Mouse (Mus musculus) v-Abl transformed pro-B cells (cell line): Measurements from ENCODE around the gene Gm13271.
"Not testable (repeated sequence)": the region's sequence is repeated elsewhere in the genome, so short reads cannot be mapped to it uniquely, and the experiment has no call there.

Experiments used
- in situ Hi-C, 2 experiments: fragments of 400-800 bp; cut with MboI; formaldehyde crosslinking; loops; one replicate each; pipeline ENCODE4 v1.15.1; 2025; ENCODE audit not compliant: unreplicated experiment in 2 of 2

Gene Gm13271

DNA sequence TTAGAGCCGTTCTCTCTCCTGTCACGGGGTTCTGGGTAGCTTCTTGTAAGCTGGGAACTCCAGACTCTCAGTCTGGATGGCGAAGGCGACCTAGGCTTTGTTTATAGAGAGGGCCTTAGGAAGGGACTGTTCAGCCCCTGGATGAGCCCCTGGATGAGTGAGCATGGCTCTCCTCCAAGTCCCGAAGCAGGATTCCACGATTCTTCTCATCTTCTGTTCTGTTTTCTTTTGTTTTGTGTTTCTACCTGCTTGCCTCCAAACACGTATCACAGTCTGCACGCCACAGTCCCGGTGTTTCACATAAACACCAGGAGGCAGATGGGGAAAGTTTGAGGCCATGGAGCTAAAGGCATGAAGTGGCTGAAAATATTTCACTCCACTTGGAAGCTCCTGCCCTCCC, 4.1 kb downstream of the Gm13271 start:
- in situ Hi-C loops: not testable (repeated sequence)

DNA sequence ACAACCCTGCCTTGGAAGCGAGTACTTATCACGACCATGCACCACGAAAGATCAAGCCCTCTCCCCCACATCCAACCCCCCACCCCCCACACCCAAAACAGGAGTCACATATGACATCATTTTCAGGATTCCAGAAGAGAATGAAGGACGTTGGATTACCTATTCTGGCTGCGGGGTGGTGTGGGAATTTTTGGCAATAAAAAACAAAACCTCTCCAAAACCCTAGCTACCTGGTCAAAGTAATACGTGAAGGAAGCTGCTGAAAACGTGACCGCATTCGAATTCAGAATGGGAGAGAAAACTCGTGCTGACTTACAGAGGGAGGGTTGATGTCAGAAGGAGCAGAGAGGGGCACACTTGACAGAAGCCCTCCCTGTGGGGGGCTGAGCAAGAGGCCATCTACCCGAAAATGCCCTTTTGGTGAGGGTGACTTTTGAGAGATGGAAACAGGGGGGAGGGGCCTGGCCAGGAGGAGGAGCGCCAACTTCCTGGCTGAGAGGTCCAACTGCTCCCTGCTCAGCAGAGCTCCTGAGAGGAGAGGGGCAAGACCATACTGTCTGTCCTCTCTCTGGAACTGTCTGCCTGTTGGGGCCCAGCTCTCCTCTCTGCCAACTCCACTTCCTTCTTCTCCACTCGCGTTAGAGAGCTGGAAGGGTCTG, 5.1 kb downstream of the Gm13271 start, which contains the start of gene Gm13283:
Gene Gm13283, plus strand, starts transcription at position 510 of the 659 bp plus-strand sequence.
- in situ Hi-C loops: not testable (repeated sequence)

DNA sequence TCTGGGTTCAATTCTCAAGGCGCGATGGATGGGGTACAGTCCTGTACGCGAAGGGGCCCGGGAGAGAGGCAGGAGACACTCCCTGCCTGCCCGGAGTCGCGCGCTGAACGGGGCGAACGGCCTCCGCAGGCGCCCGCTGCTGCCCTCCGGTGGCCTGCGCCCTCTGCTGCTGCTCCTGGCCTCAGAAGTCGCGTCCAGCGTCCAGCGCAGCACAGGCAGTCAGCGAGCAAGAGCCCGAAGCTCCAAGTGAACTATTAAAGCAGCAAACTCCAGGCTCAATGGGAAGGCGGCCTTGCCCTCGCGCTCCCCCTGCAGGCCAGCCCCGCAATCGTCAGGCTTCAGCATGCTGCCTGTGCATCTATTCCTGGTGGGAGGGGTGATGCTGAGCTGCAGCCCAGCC, 5.8 kb downstream of the Gm13271 start:
- in situ Hi-C loops: not testable (repeated sequence)

DNA sequence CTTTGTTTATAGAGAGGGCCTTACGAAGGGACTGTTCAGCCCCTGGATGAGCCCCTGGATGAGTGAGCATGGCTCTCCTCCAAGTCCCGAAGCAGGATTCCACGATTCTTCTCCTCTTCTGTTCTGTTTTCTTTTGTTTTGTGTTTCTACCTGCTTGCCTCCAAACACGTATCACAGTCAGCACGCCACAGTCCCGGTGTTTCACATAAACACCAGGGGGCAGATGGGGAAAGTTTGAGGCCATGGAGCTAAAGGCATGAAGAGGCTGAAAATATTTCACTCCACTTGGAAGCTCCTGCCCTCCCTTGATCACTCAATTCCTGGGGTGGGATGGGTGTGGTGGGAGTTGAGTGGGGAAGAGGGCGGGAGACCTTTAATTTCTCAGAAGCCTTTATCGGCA, 7.1 kb downstream of the Gm13271 start:
- in situ Hi-C loops: not testable (repeated sequence)

DNA sequence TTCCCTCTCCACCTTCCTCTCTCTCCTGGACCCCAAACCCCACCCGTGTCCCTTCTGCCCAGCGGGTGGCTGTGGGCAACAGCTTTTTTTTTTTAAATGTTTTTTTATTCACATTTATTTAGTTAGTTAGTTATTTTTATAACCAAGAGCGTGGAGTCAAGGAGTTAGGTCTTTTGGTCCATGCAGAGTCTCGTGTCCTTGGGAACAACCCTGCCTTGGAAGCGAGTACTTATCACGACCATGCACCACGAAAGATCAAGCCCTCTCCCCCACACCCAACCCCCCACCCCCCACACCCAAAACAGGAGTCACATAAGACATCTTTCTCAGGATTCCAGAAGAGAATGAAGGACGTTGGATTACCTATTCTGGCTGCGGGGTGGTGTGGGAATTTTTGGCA, 7.7 kb downstream of the Gm13271 start:
- in situ Hi-C loops: not testable (repeated sequence)

DNA sequence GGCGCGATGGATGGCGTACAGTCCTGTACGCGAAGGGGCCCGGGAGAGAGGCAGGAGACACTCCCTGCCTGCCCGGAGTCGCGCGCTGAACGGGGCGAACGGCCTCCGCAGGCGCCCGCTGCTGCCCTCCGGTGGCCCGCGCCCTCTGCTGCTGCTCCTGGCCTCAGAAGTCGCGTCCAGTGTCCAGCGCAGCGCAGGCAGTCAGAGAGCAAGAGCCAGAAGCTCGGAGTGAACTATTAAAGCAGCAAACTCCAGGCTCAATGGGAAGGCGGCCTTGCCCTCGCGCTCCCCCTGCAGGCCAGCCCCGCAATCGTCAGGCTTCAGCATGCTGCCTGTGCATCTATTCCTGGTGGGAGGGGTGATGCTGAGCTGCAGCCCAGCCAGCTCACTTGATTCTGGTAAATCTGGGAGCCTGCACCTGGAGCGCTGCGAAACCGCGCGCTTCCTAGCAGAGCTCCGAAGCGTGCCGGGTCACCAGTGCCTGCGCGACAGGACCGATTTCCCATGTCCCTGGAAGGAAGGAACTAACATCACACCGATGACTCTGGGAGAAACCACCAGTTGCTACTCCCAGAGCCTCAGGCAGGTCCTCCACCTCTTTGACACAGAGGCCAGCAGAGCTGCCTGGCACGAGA, 8.8 kb downstream of the Gm13271 start:
- in situ Hi-C loops: not testable (repeated sequence)

DNA sequence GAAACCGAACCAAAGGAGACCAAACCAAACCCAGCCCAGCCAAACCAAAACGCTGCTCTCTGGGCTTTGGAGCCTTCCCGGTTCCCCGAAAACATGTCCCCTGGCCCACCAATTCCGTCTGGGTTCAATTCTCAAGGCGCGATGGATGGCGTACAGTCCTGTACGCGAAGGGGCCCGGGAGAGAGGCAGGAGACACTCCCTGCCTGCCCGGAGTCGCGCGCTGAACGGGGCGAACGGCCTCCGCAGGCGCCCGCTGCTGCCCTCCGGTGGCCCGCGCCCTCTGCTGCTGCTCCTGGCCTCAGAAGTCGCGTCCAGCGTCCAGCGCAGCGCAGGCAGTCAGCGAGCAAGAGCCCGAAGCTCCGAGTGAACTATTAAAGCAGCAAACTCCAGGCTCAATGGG, 18.9 kb downstream of the Gm13271 start, which contains the start of gene Gm13290:
Gene Gm13290, plus strand, starts transcription at position 301 of the 400 bp plus-strand sequence.
- in situ Hi-C loops: not testable (repeated sequence)

DNA sequence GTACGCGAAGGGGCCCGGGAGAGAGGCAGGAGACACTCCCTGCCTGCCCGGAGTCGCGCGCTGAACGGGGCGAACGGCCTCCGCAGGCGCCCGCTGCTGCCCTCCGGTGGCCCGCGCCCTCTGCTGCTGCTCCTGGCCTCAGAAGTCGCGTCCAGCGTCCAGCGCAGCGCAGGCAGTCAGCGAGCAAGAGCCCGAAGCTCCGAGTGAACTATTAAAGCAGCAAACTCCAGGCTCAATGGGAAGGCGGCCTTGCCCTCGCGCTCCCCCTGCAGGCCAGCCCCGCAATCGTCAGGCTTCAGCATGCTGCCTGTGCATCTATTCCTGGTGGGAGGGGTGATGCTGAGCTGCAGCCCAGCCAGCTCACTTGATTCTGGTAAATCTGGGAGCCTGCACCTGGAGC, 22.0 kb downstream of the Gm13271 start, which contains the start of gene Gm13289:
Gene Gm13289, plus strand, starts transcription at position 301 of the 400 bp plus-strand sequence.
- in situ Hi-C loops: not testable (repeated sequence)

DNA sequence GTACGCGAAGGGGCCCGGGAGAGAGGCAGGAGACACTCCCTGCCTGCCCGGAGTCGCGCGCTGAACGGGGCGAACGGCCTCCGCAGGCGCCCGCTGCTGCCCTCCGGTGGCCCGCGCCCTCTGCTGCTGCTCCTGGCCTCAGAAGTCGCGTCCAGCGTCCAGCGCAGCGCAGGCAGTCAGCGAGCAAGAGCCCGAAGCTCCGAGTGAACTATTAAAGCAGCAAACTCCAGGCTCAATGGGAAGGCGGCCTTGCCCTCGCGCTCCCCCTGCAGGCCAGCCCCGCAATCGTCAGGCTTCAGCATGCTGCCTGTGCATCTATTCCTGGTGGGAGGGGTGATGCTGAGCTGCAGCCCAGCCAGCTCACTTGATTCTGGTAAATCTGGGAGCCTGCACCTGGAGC, 24.9 kb downstream of the Gm13271 start, which contains the start of gene Gm13272:
Gene Gm13272, plus strand, starts transcription at position 301 of the 400 bp plus-strand sequence.
- in situ Hi-C loops: not testable (repeated sequence)

DNA sequence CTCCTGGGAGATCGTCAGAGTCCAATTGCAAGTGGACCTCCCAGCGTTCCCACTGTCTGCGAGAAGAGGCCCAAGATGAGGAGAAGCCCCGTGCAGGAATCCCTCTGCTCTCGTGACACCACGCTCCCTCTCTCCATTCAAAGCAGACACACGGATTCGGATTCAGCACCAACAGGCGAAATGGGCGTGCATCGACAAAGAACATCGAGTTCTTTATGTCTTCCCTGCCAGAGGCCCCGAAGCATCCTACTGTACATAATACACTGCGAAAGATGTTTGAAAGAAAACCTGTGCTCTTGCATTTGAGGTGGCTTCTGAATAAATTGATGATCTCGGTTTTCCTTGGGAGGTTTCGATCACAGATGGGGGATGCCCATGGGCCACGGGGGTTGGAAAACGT, 25.7 kb downstream of the Gm13271 start:
- in situ Hi-C loops: not testable (repeated sequence)

DNA sequence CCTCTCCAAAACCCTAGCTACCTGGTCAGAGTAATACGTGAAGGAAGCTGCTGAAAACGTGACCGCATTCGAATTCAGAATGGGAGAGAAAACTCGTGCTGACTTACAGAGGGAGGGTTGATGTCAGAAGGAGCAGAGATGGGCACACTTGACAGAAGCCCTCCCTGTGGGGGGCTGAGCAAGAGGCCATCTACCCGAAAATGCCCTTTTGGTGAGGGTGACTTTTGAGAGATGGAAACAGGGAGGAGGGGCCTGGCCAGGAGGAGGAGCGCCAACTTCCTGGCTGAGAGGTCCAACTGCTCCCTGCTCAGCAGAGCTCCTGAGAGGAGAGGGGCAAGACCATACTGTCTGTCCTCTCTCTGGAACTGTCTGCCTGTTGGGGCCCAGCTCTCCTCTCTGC, 27.2 kb downstream of the Gm13271 start, which contains the start of gene Ifnz:
Gene Ifnz, plus strand, starts transcription at position 301 of the 400 bp plus-strand sequence.
- in situ Hi-C loops: not testable (repeated sequence)

DNA sequence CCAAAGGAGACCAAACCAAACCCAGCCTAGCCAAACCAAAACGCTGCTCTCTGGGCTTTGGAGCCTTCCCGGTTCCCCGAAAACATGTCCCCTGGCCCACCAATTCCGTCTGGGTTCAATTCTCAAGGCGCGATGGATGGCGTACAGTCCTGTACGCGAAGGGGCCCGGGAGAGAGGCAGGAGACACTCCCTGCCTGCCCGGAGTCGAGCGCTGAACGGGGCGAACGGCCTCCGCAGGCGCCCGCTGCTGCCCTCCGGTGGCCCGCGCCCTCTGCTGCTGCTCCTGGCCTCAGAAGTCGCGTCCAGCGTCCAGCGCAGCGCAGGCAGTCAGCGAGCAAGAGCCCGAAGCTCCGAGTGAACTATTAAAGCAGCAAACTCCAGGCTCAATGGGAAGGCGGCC, 27.7 kb downstream of the Gm13271 start:
- in situ Hi-C loops: not testable (repeated sequence)

DNA sequence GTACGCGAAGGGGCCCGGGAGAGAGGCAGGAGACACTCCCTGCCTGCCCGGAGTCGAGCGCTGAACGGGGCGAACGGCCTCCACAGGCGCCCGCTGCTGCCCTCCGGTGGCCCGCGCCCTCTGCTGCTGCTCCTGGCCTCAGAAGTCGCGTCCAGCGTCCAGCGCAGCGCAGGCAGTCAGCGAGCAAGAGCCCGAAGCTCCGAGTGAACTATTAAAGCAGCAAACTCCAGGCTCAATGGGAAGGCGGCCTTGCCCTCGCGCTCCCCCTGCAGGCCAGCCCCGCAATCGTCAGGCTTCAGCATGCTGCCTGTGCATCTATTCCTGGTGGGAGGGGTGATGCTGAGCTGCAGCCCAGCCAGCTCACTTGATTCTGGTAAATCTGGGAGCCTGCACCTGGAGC, 30.7 kb downstream of the Gm13271 start, which contains the start of gene Gm13276:
Gene Gm13276, plus strand, starts transcription at position 301 of the 400 bp plus-strand sequence.
- in situ Hi-C loops: not testable (repeated sequence)

DNA sequence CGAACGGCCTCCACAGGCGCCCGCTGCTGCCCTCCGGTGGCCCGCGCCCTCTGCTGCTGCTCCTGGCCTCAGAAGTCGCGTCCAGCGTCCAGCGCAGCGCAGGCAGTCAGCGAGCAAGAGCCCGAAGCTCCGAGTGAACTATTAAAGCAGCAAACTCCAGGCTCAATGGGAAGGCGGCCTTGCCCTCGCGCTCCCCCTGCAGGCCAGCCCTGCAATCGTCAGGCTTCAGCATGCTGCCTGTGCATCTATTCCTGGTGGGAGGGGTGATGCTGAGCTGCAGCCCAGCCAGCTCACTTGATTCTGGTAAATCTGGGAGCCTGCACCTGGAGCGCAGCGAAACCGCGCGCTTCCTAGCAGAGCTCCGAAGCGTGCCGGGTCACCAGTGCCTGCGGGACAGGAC, 33.7 kb downstream of the Gm13271 start, which contains the start of gene Gm13277:
Gene Gm13277, plus strand, starts transcription at position 231 of the 400 bp plus-strand sequence.
- in situ Hi-C loops: not testable (repeated sequence)

DNA sequence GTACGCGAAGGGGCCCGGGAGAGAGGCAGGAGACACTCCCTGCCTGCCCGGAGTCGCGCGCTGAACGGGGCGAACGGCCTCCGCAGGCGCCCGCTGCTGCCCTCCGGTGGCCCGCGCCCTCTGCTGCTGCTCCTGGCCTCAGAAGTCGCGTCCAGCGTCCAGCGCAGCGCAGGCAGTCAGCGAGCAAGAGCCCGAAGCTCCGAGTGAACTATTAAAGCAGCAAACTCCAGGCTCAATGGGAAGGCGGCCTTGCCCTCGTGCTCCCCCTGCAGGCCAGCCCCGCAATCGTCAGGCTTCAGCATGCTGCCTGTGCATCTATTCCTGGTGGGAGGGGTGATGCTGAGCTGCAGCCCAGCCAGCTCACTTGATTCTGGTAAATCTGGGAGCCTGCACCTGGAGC, 36.6 kb downstream of the Gm13271 start, which contains the start of gene Gm13278:
Gene Gm13278, plus strand, starts transcription at position 301 of the 400 bp plus-strand sequence.
- in situ Hi-C loops: not testable (repeated sequence)

DNA sequence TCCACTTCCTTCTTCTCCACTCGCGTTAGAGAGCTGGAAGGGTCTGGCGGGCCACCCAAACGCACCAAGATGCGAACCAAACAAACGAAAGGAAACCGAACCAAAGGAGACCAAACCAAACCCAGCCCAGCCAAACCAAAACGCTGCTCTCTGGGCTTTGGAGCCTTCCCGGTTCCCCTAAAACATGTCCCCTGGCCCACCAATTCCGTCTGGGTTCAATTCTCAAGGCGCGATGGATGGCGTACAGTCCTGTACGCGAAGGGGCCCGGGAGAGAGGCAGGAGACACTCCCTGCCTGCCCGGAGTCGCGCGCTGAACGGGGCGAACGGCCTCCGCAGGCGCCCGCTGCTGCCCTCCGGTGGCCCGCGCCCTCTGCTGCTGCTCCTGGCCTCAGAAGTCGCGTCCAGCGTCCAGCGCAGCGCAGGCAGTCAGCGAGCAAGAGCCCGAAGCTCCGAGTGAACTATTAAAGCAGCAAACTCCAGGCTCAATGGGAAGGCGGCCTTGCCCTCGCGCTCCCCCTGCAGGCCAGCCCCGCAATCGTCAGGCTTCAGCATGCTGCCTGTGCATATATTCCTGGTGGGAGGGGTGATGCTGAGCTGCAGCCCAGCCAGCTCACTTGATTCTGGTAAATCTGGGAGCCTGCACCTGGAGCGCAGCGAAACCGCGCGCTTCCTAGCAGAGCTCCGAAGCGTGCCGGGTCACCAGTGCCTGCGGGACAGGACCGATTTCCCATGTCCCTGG, 39.4 kb downstream of the Gm13271 start, which contains the start of gene Gm13275:
Gene Gm13275, plus strand, starts transcription at position 552 of the 740 bp plus-strand sequence.
- in situ Hi-C loops: not testable (repeated sequence)

DNA sequence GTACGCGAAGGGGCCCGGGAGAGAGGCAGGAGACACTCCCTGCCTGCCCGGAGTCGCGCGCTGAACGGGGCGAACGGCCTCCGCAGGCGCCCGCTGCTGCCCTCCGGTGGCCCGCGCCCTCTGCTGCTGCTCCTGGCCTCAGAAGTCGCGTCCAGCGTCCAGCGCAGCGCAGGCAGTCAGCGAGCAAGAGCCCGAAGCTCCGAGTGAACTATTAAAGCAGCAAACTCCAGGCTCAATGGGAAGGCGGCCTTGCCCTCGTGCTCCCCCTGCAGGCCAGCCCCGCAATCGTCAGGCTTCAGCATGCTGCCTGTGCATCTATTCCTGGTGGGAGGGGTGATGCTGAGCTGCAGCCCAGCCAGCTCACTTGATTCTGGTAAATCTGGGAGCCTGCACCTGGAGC, 42.4 kb downstream of the Gm13271 start, which contains the start of gene Gm13279:
Gene Gm13279, plus strand, starts transcription at position 301 of the 400 bp plus-strand sequence.
- in situ Hi-C loops: not testable (repeated sequence)

DNA sequence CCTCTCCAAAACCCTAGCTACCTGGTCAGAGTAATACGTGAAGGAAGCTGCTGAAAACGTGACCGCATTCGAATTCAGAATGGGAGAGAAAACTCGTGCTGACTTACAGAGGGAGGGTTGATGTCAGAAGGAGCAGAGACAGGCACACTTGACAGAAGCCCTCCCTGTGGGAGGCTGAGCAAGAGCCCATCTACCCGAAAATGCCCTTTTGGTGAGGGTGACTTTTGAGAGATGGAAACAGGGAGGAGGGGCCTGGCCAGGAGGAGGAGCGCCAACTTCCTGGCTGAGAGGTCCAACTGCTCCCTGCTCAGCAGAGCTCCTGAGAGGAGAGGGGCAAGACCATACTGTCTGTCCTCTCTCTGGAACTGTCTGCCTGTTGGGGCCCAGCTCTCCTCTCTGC, 44.7 kb downstream of the Gm13271 start, which contains the start of gene Gm13285:
Gene Gm13285, plus strand, starts transcription at position 301 of the 400 bp plus-strand sequence.
- in situ Hi-C loops: not testable (repeated sequence)

DNA sequence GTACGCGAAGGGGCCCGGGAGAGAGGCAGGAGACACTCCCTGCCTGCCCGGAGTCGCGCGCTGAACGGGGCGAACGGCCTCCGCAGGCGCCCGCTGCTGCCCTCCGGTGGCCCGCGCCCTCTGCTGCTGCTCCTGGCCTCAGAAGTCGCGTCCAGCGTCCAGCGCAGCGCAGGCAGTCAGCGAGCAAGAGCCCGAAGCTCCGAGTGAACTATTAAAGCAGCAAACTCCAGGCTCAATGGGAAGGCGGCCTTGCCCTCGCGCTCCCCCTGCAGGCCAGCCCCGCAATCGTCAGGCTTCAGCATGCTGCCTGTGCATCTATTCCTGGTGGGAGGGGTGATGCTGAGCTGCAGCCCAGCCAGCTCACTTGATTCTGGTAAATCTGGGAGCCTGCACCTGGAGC, 48.3 kb downstream of the Gm13271 start, which contains the start of gene Gm13287:
Gene Gm13287, plus strand, starts transcription at position 301 of the 400 bp plus-strand sequence.
- in situ Hi-C loops: loop anchor here (25.0 kb wide), 1 partner anchor 116 kb away; the partner anchor contains the start of genes Ifna16 (in 2 of the 2), Ifna2 (in 2 of the 2) and Ifnab (in 2 of the 2)
